Mouse (Mus musculus) intestine, embryonic 15.5 days (tissue): ENCODE data around the gene Dusp5. TPM values are rescaled to one million over a fixed set of nuclear protein-coding genes. Genes with fewer than 3 reads are reported as not detected.

ENCODE experiments used
- ATAC-seq: fragments of 200-750 bp; cut with Nextera tagmentation; 2 replicates; pipeline ENCODE4 v1.8.0; 2017; ENCODE audit warnings: moderate TSS enrichment, moderate library complexity
- H3K27ac ChIP-seq: fragments of 300-500 bp; sonication (generic); 2 replicates; pipeline ENCODE4 v1.5.1; 2015; ENCODE audit warnings: mild to moderate bottlenecking, inconsistent platforms
- H3K27me3 ChIP-seq: fragments of 300-500 bp; sonication (generic); replicated peaks from 2 replicates; pipeline ENCODE4 v1.6.1; 2015; ENCODE audit warnings: inconsistent platforms
- H3K36me3 ChIP-seq: fragments of 300-500 bp; sonication (generic); 2 replicates; pipeline ENCODE4 v1.6.1; 2015; ENCODE audit warnings: inconsistent platforms
- H3K4me1 ChIP-seq: fragments of 300-500 bp; sonication (generic); replicated peaks from 2 replicates; pipeline ENCODE4 v1.6.1; 2015; ENCODE audit warnings: inconsistent platforms
- H3K4me2 ChIP-seq: fragments of 300-500 bp; sonication (generic); replicated peaks from 2 replicates; pipeline ENCODE4 v1.6.1; 2015; ENCODE audit warnings: mild to moderate bottlenecking, inconsistent platforms
- H3K4me3 ChIP-seq: fragments of 300-500 bp; sonication (generic); replicated peaks from 2 replicates; pipeline ENCODE4 v1.5.1; 2015; ENCODE audit warnings: inconsistent platforms
- H3K9ac ChIP-seq: fragments of 300-500 bp; sonication (generic); 2 replicates; pipeline ENCODE4 v1.6.1; 2015; ENCODE audit warnings: inconsistent platforms
- H3K9me3 ChIP-seq: fragments of 300-500 bp; sonication (generic); 2 replicates; pipeline ENCODE4 v1.6.1; 2016; ENCODE audit warnings: inconsistent platforms
- WGBS: fragments of 180-500 bp; shearing (Covaris S2); methylation state at CpG from one replicate; pipeline ENCODE4 v1.1.7; 2015; 5-methylcytosine and 5-hydroxymethylcytosine counted together
- polyA plus RNA-seq: library from polyadenylated mRNA; unstranded; fragments of >200 nt; fragmentation: Nextera tagmentation; extraction: Ambion mirVana; gene quantifications from 2 replicates; pipeline ENCODE4 v1.2.1, GENCODE M21; 2015

Gene Dusp5
- polyA plus RNA-seq, 1 experiment from 2014 or later, result 9.0 TPM

DNA sequence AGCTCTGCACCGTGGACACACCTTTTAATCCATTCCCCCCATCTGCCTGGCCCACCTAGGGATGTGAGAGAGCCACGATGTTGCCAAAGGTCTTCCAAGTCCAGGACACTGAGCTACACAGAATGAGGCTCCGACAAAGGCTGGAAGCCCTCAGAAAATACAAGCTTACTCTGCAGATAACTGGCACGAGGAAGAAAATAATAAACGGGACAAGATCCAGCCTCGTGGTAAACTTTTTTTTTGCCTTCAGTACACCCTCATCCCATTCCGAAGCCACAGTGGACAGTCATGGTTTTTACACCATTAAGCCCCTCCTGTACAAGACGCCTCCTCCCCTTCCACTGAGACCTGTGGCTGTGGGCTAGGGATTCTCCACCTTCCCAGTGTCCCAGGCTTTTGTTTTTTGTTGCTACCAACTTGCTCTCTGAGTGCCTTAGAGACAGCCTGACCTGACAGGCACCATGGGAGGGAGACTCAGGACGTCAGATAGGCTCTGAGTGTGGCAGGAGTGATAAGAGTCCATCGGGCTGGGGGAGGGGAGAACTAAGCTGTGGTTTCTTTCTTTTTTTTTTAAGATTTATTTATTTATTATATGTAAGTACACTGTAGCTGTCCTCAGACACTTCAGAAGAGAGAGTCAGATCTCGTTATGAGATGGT, 7.6 kb upstream of the Dusp5 start:
- Histone ChIP-seq H3K9me3 (no peaks in the 10 kb centered on the region), H3K36me3 (no peaks in the 10 kb centered on the region), H3K9ac (no peak overlapping the region), H3K27ac (no peak overlapping the region), H3K4me2 (no peak overlapping the region), H3K27me3 (0 out of 2 replicates have a peak, but pooled peaks cover 4% of the 10 kb centered on the region), H3K4me3 (no peak overlapping the region), H3K4me1 (no peaks in the 10 kb centered on the region)
- 36% methylated on average over 11 of the region's 11 CpGs for WGBS
- no peak for ATAC-seq

DNA sequence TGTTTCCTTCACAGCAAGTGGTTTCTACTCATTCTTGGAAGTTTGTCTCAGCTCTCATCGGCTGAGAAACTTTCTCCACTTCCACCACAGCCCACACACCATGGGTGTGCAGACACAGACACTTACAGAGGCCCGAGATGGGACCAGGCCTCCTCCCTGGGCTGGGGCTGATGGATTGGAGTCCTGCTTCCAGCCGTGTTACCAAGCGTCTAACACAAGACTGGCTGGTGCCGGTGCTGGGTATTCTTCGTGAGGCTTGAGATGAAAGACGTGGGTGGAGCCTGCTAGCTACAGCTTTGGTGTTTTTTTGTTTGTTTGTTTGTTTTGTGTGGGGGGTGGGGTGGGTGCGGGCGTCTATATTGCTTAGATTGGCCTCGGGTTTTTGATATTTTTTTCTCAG, 1.4 kb upstream of the Dusp5 start:
- H3K4me1 ChIP-seq, result peaks cover 19% of the 10 kb centered on the region
- no peak overlapping the region for H3K9ac ChIP-seq
- H3K4me3 ChIP-seq, result no peak overlapping the region
- H3K27me3 ChIP-seq, result 0 out of 2 replicates have a peak, but pooled peaks cover 3% of the 10 kb centered on the region
- ATAC-seq, result no peak
- no peaks in the 10 kb centered on the region for H3K36me3 ChIP-seq
- H3K9me3 ChIP-seq, result no peaks in the 10 kb centered on the region
- H3K27ac ChIP-seq, result no peak overlapping the region
- no peak overlapping the region for H3K4me2 ChIP-seq
- WGBS, result 33% methylated on average over 10 of the region's 10 CpGs

DNA sequence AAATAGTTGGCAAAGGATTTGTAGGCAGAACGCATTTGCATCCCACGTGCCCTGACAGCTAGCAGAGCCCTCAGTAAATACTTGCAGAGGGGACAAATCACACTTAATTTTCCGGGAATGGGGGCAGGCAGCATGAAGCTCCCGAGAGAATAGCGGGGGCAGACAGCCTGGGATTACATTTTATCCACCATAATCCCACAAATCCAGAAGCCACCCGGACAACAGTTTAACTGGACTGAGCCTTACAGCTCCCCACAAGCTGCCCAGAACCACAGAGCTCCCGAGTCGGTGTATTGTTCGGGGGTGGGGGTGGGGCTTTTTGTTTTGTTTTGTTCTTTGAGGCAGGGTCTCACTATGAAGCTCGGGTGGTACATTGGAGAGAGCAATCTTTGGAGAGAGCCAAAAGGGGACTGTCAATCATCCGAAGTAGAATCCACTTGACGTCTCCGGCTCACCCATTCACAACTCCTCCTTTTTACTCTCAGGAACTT, 733 bp upstream of the Dusp5 start:
- peak overlapping the region; percentile 92 for H3K4me2 ChIP-seq
- WGBS, result 3% methylated on average over 13 of the region's 13 CpGs
- no peak overlapping the region for H3K27ac ChIP-seq
- peak overlapping the region; percentile 72 for H3K4me3 ChIP-seq
- no peaks in the 10 kb centered on the region for H3K36me3 ChIP-seq
- peak overlapping the region; percentile 76 for H3K9ac ChIP-seq
- ATAC-seq, result no peak; the same call in 1 of the 2 replicates
- 0 out of 2 replicates have a peak, but pooled peaks cover 3% of the 10 kb centered on the region for H3K27me3 ChIP-seq
- no peaks in the 10 kb centered on the region for H3K9me3 ChIP-seq
- H3K4me1 ChIP-seq, result peaks cover 21% of the 10 kb centered on the region

DNA sequence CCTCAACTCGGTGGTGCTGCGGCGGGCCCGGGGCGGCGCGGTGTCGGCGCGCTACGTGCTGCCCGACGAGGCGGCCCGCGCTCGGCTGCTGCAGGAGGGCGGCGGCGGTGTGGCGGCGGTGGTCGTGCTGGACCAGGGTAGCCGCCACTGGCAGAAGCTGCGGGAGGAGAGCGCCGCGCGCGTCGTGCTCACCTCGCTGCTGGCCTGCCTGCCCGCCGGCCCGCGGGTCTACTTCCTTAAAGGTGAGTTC, 471 bp downstream of the Dusp5 start:
- WGBS, result 0% methylated on average over 36 of the region's 36 CpGs
- H3K9me3 ChIP-seq, result no peaks in the 10 kb centered on the region
- peak overlapping the region; percentile 72 for H3K4me3 ChIP-seq
- H3K4me1 ChIP-seq, result peaks cover 21% of the 10 kb centered on the region
- H3K27me3 ChIP-seq, result 0 out of 2 replicates have a peak, but pooled peaks cover 3% of the 10 kb centered on the region
- peak overlapping the region; percentile 47 for H3K9ac ChIP-seq
- H3K4me2 ChIP-seq, result peak overlapping the region; percentile 92
- no peaks in the 10 kb centered on the region for H3K36me3 ChIP-seq
- ATAC-seq, result no peak
- H3K27ac ChIP-seq, result peak overlapping the region; percentile 70

DNA sequence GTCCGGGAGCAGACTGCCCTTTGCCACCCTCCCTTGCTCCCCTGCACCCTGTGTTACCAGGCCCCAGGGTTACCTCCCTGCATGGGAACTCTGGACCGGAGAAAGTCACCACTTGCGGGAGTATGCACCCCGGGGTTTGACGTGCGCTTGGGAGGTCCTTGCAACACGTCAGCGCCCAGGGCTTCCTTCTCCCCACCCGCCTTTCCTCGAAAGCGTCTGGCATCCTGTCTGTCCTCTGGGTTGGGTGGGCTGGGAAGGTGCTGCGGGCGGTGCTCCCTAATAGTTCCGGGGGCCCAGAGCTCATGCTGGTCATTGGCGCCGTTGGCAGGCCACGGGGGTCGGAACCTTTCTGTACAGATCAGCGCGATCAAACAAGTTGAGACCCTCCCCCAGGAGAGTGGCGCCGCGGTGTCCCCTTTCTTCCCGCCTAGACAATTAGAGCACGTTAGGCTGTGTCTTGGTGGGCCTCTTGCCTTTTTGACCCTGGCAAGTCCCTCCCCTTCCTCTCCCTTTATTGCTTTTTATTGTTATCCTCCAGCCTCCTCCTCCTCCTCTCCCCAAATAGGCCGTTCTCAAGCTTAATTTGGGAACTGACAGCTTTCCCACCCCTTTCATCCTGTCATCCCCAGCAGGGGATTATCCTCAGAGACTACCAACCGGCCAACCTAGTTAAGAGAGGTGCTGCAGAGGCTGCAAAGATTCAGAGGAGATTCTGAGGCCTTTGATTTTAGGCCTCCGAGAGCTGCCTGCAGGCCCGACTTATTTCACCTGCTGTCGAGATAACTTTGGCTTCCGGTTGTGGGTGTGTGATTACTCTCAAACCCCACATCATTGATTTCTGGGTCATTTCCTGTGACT, 1.0 kb downstream of the Dusp5 start:
- H3K4me2 ChIP-seq, result peak overlapping the region; percentile 92
- H3K4me1 ChIP-seq, result peaks cover 21% of the 10 kb centered on the region
- H3K27me3 ChIP-seq, result 0 out of 2 replicates have a peak, but pooled peaks cover 3% of the 10 kb centered on the region
- no peaks in the 10 kb centered on the region for H3K36me3 ChIP-seq
- peak overlapping the region; percentile 47 for H3K9ac ChIP-seq
- H3K27ac ChIP-seq, result peak overlapping the region; percentile 70
- WGBS, result 6% methylated on average over 31 of the region's 31 CpGs
- ATAC-seq, result peak; percentile 56
- H3K9me3 ChIP-seq, result no peaks in the 10 kb centered on the region
- peak overlapping the region; percentile 72 for H3K4me3 ChIP-seq

DNA sequence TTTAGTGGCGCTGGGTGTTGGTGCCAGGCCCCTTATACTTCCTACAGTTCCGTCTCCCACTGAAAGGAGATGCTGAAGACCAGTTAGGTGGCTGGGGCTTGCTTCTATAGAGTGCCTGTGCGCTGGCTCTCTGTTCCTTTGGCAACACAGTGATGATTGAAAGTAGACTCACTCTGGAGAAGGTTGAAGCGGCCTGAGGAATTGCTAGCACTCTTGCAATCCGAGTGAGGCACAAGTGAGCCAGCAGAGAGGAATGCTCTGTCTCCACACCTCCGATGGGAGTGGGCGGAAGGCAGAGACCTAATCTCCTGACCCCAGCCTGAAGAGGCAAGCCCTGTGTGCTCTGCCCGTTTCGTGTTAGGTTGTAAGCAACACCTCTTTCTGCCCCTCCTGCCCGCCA, 2.5 kb downstream of the Dusp5 start:
- H3K27me3 ChIP-seq, result 0 out of 2 replicates have a peak, but pooled peaks cover 3% of the 10 kb centered on the region
- peaks cover 25% of the 10 kb centered on the region for H3K4me1 ChIP-seq
- H3K4me3 ChIP-seq, result no peak overlapping the region
- H3K4me2 ChIP-seq, result peak overlapping the region; percentile 28
- no peak overlapping the region for H3K27ac ChIP-seq
- no peaks in the 10 kb centered on the region; the same call in 1 of the 2 replicates for H3K36me3 ChIP-seq
- ATAC-seq, result no peak
- no peak overlapping the region for H3K9ac ChIP-seq
- WGBS, result 59% methylated on average over 10 of the region's 10 CpGs
- H3K9me3 ChIP-seq, result no peaks in the 10 kb centered on the region

GRCm38 (mm10) chr19:53532021-53532420, 3.1 kb downstream of the Dusp5 start:
- 56% methylated on average over 6 of the region's 6 CpGs for WGBS
- Histone ChIP-seq H3K4me3 (no peak overlapping the region), H3K9me3 (no peaks in the 10 kb centered on the region), H3K4me1 (peaks cover 25% of the 10 kb centered on the region), H3K4me2 (peak overlapping the region; percentile 24), H3K27ac (no peak overlapping the region), H3K9ac (no peak overlapping the region), H3K27me3 (0 out of 2 replicates have a peak, but pooled peaks cover 3% of the 10 kb centered on the region), H3K36me3 (no peaks in the 10 kb centered on the region; the same call in 1 of the 2 replicates)
- no peak for ATAC-seq

DNA sequence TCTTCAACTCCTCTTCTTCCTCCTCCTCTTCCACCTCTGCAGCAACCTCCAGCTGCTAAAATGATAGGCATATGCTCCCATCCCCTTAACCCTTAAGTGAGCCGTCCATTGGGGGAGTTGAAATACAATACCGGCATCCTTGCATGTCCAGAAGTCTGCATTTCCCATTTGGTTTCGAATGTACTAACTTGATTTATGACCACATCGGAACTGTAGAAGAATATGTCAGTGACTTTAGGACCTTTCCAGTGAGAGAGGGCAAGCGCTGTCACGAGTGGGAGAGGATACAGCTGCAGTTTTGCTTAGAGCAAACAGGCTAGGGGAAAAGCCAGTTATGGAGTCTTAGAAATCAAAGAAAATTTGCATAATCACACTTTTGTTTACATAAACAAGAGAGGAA, 3.8 kb downstream of the Dusp5 start:
- WGBS, result 57% methylated on average over 6 of the region's 6 CpGs
- Histone ChIP-seq H3K9me3 (no peaks in the 10 kb centered on the region), H3K27ac (no peak overlapping the region), H3K4me2 (no peak overlapping the region), H3K4me1 (peaks cover 25% of the 10 kb centered on the region), H3K4me3 (no peak overlapping the region), H3K27me3 (no peaks in the 10 kb centered on the region), H3K9ac (no peak overlapping the region), H3K36me3 (no peaks in the 10 kb centered on the region; the same call in 1 of the 2 replicates)
- no peak for ATAC-seq

DNA sequence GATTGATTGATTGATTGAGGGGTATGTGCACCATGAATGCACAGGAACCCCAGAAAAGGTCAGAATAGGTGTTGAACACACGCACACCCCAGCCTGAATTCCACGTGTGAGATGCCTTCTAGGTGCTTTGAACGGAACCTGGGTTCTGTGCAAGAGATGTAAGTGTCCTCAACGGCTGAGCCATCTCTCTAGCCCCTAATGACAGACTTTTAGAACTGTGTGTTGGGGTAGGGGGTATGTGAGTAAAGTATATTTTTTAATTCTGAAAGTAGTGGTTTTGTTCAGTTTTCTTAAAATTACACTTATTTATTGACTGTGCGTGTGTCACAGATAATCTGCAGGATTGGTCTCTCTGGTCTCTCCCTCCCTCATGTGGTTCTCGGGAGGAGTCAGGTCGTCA, 4.3 kb downstream of the Dusp5 start:
- WGBS, result 79% methylated on average over 7 of the region's 7 CpGs
- H3K27me3 ChIP-seq, result no peaks in the 10 kb centered on the region
- no peak for ATAC-seq
- H3K9me3 ChIP-seq, result no peaks in the 10 kb centered on the region
- no peak overlapping the region for H3K4me3 ChIP-seq
- no peak overlapping the region for H3K4me2 ChIP-seq
- peaks cover 23% of the 10 kb centered on the region for H3K4me1 ChIP-seq
- no peak overlapping the region for H3K27ac ChIP-seq
- H3K9ac ChIP-seq, result no peak overlapping the region
- H3K36me3 ChIP-seq, result no peaks in the 10 kb centered on the region; the same call in 1 of the 2 replicates

DNA sequence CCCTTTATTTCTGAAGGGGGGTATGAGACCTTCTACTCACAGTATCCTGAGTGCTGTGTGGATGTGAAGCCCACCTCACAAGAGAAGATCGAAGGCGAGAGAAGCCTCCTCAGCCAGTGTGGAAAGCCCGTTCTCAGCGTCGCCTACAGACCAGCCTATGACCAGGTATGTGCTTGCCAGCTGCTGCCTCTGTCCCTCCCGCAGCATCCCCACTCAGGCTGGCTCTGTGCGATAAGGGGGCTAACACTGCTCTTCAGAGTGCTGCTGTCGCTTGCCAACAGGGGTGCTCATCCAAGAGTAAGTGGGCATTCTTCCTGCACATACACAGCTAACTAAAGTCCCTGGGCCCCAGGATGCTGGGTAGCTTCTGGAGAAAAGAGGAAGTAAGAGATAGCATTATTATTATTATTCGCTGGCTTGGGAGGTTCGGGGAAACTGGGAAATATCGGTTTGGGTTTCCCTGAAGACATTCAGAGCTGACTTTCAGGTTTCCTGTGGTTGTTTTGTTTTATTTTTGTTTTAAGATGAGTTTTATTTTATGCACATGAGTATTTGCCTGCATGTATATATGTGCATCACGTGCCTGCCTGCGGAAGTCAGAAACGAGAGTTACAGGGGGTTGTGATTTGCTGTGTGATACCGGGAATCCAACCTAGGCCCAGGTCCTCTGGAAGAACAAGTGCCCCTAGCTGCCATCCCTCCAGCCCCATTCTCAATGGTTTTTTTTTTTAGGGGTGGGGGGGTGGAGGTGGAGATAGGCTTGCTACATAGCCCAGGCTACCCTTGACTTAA, 5.1 kb downstream of the Dusp5 start:
- H3K27me3 ChIP-seq, result no peaks in the 10 kb centered on the region
- no peak overlapping the region for H3K9ac ChIP-seq
- no peak overlapping the region for H3K27ac ChIP-seq
- no peak overlapping the region for H3K4me2 ChIP-seq
- H3K4me3 ChIP-seq, result no peak overlapping the region
- H3K9me3 ChIP-seq, result no peaks in the 10 kb centered on the region
- H3K36me3 ChIP-seq, result no peaks in the 10 kb centered on the region; the same call in 1 of the 2 replicates
- WGBS, result 93% methylated on average over 15 of the region's 15 CpGs
- H3K4me1 ChIP-seq, result peaks cover 22% of the 10 kb centered on the region
- no peak for ATAC-seq

GRCm38 (mm10) chr19:53534757-53535410, 6.0 kb downstream of the Dusp5 start:
- no peak overlapping the region for H3K4me3 ChIP-seq
- ATAC-seq, result no peak
- H3K4me1 ChIP-seq, result peaks cover 20% of the 10 kb centered on the region
- H3K9ac ChIP-seq, result no peak overlapping the region
- no peaks in the 10 kb centered on the region for H3K27me3 ChIP-seq
- no peaks in the 10 kb centered on the region for H3K9me3 ChIP-seq
- no peak overlapping the region for H3K27ac ChIP-seq
- H3K4me2 ChIP-seq, result no peak overlapping the region
- H3K36me3 ChIP-seq, result no peaks in the 10 kb centered on the region; the same call in 1 of the 2 replicates
- WGBS, result 62% methylated on average over 7 of the region's 7 CpGs
